Mouse (Mus musculus) intestine, embryonic 14.5 days (tissue): ENCODE results near the gene Il10ra. TPM values are rescaled to one million over a fixed set of nuclear protein-coding genes. Genes with fewer than 3 reads are reported as not detected.

Experiments used
- ATAC-seq: fragments of 200-750 bp; cut with Nextera tagmentation; replicated peaks from 2 replicates; pipeline ENCODE4 v1.8.0; 2017; ENCODE audit warnings: low read depth, moderate number of reproducible peaks, moderate TSS enrichment, moderate library complexity; ENCODE audit not compliant: low FRiP score, low TSS enrichment
- DNase-seq: peaks from one replicate; pipeline ENCODE4 v3.0.0-alpha.2; 2018; ENCODE audit warnings: low spot score
- H3K27ac ChIP-seq: fragments of 300-500 bp; sonication (generic); 2 replicates; pipeline ENCODE4 v1.5.1; 2014; ENCODE audit warnings: low read depth, mild to moderate bottlenecking, control low read depth
- H3K27me3 ChIP-seq: fragments of 300-500 bp; sonication (generic); replicated peaks from 2 replicates; pipeline ENCODE4 v1.6.1; 2014; ENCODE audit warnings: low read length, control low read depth; ENCODE audit not compliant: control insufficient read depth, insufficient read depth
- H3K36me3 ChIP-seq: fragments of 300-500 bp; sonication (generic); 2 replicates; pipeline ENCODE4 v1.6.1; 2014; ENCODE audit warnings: low read length, control low read depth; ENCODE audit not compliant: control insufficient read depth, insufficient read depth
- H3K4me1 ChIP-seq: fragments of 300-500 bp; sonication (generic); replicated peaks from 2 replicates; pipeline ENCODE4 v1.6.1; 2014; ENCODE audit warnings: low read length, control low read depth, mixed read lengths; ENCODE audit not compliant: control insufficient read depth, insufficient read depth
- H3K4me2 ChIP-seq: fragments of 300-500 bp; sonication (generic); 2 replicates; pipeline ENCODE4 v1.6.1; 2014; ENCODE audit warnings: low read length
- H3K4me3 ChIP-seq: fragments of 300-500 bp; sonication (generic); 2 replicates; pipeline ENCODE4 v1.5.1; 2014; ENCODE audit warnings: low read depth, low read length, control low read depth, mixed read lengths
- H3K9ac ChIP-seq: fragments of 300-500 bp; sonication (generic); 2 replicates; pipeline ENCODE4 v1.6.1; 2014; ENCODE audit warnings: mild to moderate bottlenecking, low read length
- H3K9me3 ChIP-seq: fragments of 300-500 bp; sonication (generic); 2 replicates; pipeline ENCODE4 v1.6.1; 2016; ENCODE audit warnings: low read length, control low read depth; ENCODE audit not compliant: control insufficient read depth
- WGBS: fragments of 180-500 bp; shearing (Covaris S2); extraction: QIAGEN DNeasy Blood & Tissue Kit; methylation state at CpG from one replicate; pipeline ENCODE4 v1.1.7; 2014; 5-methylcytosine and 5-hydroxymethylcytosine counted together
- microRNA-seq: library from miRNA; unstranded; fragments of <30 nt; microRNA quantifications from one replicate; pipeline ENCODE4, GENCODE M21; 2016
- polyA plus RNA-seq: library from polyadenylated mRNA; unstranded; fragments of >200 nt; fragmentation: Nextera tagmentation; extraction: Ambion mirVana; gene quantifications from 2 replicates; pipeline ENCODE4 v1.2.1, GENCODE M21; 2014

Gene Il10ra
- polyA plus RNA-seq, 1 experiment from 2014 or later: 1.3 TPM

DNA sequence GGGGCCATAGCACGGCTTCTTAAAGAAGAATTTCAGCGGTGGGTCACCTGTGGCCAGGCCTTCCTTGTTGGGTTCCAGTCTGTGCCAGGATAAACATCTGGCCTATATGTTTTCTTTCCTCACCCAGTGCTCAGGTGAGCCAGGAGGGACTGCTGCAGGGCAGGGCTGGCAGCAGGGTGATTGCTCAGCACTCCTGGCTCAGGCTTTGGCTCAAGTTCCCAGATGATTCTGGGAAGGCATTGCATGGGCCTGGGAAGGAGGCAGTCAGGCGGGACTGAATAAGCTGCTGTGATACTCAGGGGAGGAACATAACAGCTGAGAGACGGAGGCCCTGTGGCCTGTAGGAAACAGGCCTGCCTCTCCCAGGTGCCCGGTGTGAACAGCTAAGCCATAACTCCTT is 63.8 kb downstream of the Il10ra start:
- 87% methylated on average over 5 of the region's 5 CpGs for WGBS
- Histone ChIP-seq H3K9ac (no peak overlapping the region), H3K27ac (no peak overlapping the region), H3K4me1 (no peaks in the 10 kb centered on the region), H3K36me3 (no peaks in the 10 kb centered on the region), H3K9me3 (no peaks in the 10 kb centered on the region), H3K4me2 (no peak overlapping the region), H3K4me3 (no peak overlapping the region), H3K27me3 (no peaks in the 10 kb centered on the region)
- DNase-seq (no peak), ATAC-seq (no peak)

Small RNAs within 50 kb of the gene (microRNA-seq; reads per million reads assigned to microRNA genes)
- gene Mir7086: not detected

Other genes starting within 250 kb of the Il10ra start
- 26.7 and 27.0 TPM in 2 replicates for gene Mpzl2, start 229.3 kb downstream of the Il10ra start, polyA plus RNA-seq
- gene Mpzl3, start 214.0 kb downstream of the Il10ra start, polyA plus RNA-seq: 6.3 and 6.5 TPM in 2 replicates
- 42.7 and 49.4 TPM in 2 replicates for gene Jaml, start 190.0 kb downstream of the Il10ra start, polyA plus RNA-seq
- 3.7 and 3.8 TPM in 2 replicates for gene Scn2b, start 151.4 kb downstream of the Il10ra start, polyA plus RNA-seq
- gene Scn4b, start 130.8 kb downstream of the Il10ra start, polyA plus RNA-seq: not detected in 2 replicates
- gene BC049352, start 87.1 kb downstream of the Il10ra start, polyA plus RNA-seq: 0.22 TPM in 1 of 2 replicates, not detected in the other
- gene Tmprss4, start 65.1 kb downstream of the Il10ra start, polyA plus RNA-seq: 22.3 and 23.2 TPM in 2 replicates
- 0.48 and 0.80 TPM in 2 replicates for gene Tmprss13, start 50.0 kb upstream of the Il10ra start, polyA plus RNA-seq
- gene Fxyd6, start 101.0 kb upstream of the Il10ra start, polyA plus RNA-seq: 67.3 and 76.0 TPM in 2 replicates
- gene Fxyd2, start 130.5 kb upstream of the Il10ra start, polyA plus RNA-seq: 2.4 and 5.2 TPM in 2 replicates
- 0.26 and 0.41 TPM in 2 replicates for gene Dscaml1, start 157.5 kb upstream of the Il10ra start, polyA plus RNA-seq